Mouse (Mus musculus): ENCODE results near the gene Igf1r. TPM values are rescaled to one million over a fixed set of nuclear protein-coding genes. Genes with fewer than 3 reads are reported as not detected.
A peak's percentile ranks its signal among the peaks of the same experiment; 100 is the strongest.

The Igf1r gene
- total RNA-seq, 2 experiments from 2014 or later, result 49.2 to 53.4 TPM

GRCm38 (mm10) chr7:68125347-68125746, 172.7 kb downstream of the Igf1r start:
- no peak for DNase-seq

DNA sequence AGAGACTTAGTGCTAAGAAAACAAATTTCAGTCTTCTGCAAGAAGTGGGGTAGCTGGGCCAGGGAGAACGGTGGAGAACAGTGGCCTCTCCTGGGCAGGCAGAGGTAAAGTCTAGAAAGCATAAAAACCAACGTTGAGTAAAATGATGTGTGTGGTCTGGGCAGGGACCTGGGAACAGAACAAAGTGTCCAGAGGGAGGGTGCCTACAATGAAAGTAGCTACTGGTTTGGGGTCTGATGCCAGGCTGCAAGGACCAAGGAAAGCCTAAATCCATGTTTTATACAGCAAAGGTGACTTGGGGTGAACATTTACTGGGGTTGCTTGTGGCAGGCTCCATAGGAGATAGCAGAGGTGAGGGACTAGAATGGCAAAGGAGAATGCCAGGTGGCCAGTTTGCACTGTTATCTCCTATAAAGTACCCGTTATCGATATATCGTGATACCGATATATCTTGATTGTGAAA, 175.2 kb downstream of the Igf1r start:
- DNase-seq, result peak; percentile 60

DNA sequence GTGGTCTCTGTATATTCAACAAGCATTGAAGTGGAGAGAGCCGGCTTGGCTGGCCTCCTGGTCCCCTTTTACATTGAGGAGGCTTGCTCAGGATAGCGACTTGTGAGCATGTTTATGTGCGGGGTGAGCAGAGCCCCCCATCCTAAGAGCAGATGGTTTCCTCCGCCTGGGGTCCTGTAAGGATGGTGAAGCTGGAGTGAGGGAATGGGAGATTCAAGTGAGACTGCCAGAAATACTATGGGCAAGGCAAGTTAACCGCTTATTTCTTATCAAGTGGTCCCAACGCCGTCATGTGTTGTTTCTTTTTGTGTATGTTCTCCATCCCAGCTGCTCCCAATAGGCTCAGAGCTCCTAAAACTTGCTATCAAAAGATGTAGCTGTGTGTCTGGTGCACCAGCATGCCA, 175.6 kb downstream of the Igf1r start:
- no peak for DNase-seq

- peak; percentile 98 for DNase-seq
These were observed 176.5 kb downstream of the Igf1r start for GRCm38 (mm10) chr7:68129077-68129511.

GRCm38 (mm10) chr7:68129546-68130253, 177.1 kb downstream of the Igf1r start:
- DNase-seq, result peak; percentile 92

GRCm38 (mm10) chr7:68130950-68131580, 178.4 kb downstream of the Igf1r start:
- no peak for DNase-seq

- DNase-seq, result no peak
These were observed 181.1 kb downstream of the Igf1r start for GRCm38 (mm10) chr7:68133679-68134078.

DNA sequence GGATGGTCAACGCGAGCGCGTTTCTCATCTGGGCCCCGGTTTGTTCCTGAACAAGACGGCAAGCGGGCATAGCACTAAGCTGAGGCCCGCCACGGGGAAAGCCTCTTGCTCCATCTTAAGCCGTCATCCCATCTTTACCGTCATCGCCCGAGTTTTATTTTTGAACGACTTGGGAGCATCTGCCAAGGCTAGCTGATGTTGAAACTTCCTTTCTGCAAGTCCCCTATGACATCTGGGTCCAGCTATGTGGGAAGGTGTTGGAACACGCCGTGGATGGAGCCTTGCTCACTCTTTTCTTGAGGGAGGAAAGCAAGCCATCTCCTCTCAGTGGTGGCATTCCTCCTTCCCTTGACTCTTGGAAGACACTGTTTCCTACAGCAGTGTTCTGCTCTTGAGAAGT, 182.3 kb downstream of the Igf1r start:
- peak; percentile 22 for DNase-seq

GRCm38 (mm10) chr7:68136056-68136455, 183.4 kb downstream of the Igf1r start:
- no peak for DNase-seq

DNA sequence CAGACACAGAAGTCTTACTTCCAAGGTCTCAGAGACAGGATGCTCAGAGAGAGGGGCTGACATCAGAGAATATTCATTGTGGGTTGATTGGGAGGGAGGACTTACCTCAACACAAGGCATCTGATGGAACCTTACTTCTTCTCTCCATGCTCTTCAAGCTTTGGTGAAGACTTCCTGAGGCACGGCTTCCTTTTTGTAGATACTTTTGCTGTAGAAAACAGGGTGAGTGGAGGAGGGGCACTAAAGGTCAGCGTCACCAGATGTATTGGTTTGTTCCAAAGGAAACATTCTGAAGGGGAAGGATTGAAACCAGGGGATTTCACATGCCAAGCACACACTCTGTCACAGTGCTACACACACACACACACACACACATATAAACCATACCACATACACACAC, 186.8 kb downstream of the Igf1r start:
- no peak for DNase-seq

DNA sequence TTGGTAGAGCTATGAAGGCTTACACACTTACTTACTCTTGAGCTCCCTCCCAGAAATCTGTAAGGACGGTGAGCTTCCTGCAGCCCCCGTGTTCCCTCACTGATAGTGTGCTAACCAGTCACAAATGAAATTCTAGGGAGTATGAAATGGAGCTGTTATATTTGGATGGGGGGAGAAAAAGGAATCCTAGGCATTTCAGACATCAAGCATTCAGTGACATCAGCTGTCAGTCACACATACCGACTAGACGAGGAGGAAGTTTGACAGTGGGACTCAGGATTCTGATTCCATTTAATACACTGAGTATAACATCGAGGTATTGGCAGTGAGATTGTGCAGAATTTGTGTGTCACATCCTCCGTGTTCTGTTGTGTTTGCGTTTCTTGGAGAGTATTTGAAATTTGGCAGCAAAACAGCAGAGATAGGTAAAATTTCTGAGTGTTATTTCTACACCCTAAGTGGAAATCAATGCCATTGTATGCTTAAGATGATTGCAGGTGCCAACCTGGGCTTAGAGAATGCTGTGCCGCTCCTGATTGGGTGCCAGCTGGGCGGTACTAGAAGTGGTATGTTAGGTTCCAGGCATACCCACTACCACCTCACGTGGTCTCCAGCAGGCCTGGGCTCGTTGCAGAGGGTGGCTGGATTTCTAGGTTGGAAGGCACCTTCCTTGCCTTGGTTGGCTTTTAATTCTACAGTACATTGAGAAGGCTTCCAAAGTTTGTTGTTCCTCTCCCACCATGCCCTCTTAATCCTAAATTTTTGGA, 187.6 kb downstream of the Igf1r start:
- no peak for DNase-seq

DNA sequence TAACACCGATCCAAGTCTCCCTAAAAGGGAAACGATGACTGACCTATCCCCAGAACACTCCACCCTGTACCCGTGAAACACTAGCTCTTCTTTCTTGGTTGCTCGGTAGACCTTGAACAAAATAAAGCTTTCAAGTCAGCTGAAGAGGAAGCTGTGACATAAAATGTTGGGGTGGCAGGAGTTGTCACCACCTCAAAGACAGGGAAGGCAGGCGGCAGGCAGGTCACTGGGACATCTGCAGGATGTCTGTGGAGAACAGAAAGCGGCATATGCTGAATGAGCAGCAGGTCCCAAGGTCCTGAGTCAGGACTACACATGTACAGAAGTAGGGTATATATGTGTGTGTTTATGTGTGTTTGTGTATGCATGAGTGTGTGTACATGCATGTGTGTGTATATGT, 191.6 kb downstream of the Igf1r start:
- DNase-seq, result no peak

GRCm38 (mm10) chr7:68148297-68149048, 195.8 kb downstream of the Igf1r start:
- no peak for DNase-seq

DNA sequence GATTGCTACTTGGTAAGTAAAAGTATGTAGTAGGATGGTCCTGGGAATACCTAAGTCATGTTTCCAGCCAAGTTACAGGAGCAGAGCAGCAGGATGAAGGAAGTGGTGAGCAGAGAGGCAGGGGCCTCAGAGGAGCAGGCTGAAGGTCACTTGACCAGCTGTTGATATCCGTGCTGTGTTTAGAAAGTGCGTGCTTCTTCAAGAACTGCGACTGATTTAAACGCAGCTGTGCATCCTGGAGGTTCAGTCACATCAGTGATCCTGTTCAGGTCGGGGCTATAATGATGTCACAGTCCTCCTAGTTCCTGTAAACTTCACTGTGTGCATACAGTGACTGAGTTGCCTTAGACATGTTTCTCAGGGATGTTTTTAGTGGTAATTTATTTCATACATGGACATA, 199.3 kb downstream of the Igf1r start:
- no peak for DNase-seq

DNA sequence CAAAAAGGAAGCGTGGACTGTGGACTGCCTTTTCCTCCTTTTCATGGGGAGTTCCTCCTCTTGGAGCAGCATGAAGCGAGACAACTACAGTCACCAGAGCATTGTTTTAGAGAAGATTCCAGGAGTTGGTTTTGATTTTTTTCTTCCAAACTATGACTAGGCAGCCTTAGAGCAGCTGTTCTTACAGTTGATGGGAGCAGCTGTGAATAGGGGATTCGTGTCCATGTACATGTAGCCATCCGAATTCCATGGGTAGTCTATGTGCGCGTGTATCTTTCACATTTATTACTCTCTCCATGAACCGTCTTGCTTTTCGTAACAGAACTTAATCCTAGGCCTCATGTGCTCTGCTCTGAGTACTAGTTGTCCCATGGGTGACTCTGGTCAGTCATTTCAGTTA, 199.8 kb downstream of the Igf1r start:
- DNase-seq, result no peak

DNA sequence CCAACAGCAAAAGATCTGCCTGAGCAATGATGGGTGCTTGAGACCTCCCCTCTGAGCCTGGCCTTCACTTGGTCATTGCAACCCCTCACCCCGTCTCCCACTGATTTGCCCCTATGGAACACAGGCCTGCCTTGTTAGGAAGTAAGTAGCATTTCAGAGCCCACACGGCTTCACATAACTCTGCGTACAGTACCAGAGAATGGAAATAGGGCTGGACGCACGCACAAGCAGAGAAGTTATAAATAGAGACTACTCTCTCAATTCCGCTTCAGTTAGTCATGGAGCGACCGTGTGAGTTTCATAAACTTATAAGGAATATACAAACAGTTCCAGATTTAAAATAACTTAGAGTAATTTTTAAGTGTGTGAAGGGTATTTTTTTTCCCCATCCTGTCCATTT, 200.6 kb downstream of the Igf1r start:
- no peak for DNase-seq

DNA sequence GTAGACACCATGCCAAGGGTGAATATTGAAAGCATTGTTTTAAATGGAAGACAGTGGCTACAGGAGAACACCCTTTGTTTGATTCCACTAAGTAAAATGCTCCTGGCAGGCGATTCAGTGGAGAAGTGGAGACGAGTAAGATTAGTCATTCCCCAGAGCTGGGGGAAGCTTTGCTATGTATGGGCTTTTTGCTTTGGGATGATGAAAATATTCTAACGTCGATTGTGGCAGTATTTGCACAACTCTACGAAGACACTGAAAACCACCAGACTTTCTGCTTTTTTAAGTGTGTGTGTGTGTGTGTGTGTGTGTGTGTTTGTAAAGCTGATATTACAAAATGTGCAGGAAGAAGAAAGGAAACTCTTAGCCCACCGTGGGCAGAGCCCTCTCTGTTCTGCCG, 202.0 kb downstream of the Igf1r start:
- DNase-seq, result no peak

DNA sequence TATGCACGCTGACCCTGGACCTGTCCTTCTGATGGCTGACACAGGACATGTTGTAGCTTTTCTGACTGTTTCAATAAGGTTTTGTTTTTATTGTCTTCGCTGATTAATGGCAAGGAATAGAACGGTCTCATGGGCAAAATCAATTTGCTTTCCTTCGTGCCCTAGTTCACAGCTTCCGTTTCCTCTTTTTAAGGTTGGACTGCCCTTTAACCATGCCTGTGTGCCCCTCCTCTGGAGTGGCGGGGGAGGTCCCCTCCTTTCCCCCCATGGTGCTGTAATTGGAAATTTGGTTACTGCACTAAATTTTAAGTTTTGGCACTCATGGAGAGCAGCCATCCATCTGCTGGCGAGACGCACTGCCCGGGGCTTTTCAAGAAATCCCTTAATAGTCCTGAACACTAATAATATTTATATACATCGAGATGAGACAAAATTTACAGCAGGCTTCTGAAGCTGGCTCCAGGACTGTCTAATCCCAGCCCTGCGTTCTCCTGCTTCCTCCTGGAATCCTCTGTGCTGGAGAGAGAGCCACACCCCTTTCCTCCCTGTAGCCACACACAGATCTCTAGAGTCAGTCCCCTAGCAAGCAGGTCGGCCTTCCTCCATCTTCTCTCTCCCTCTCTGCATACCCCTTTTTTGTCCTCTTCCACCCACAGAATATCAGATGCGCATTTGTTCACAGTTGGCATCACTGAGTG, 207.6 kb downstream of the Igf1r start:
- no peak for DNase-seq

DNA sequence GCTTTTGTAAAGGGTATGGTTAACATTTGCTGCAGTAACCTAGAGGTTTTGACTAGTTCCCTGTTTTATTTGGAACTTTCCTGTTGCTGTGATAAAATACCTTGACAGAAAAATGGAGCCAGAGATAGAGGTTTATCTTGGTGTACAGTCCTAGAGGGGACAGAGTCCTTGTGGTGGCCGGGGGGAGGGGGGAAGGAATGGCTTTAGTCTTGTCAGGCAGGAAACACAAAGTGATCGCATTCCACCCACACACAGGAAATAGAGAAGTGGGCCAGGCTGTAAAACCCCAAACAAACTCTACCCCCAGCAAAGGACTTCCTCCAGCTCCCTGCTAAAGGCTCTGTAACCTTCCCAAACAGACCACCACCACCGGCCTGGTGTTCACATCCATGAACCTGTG, 211.4 kb downstream of the Igf1r start:
- DNase-seq, result no peak

DNA sequence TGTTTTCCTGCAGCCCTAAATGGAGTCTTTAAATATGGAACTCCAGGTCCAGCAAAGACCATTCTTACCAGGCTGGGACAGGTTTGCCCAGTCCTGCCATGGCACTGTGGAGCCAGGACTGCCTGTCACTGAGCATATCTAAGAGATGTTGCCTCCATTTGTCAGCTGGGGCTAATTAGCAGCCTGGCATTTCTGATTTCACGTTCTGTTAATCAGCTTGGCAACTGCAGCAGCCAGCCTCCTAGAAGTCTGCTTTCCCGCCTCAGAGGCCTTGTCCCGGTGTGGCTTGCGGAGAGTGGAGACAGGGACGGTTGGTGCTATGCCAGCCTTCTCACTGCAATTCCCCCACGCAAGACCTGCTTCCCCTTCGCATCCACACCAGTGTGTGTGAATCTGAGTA, 220.1 kb downstream of the Igf1r start:
- no peak for DNase-seq

DNA sequence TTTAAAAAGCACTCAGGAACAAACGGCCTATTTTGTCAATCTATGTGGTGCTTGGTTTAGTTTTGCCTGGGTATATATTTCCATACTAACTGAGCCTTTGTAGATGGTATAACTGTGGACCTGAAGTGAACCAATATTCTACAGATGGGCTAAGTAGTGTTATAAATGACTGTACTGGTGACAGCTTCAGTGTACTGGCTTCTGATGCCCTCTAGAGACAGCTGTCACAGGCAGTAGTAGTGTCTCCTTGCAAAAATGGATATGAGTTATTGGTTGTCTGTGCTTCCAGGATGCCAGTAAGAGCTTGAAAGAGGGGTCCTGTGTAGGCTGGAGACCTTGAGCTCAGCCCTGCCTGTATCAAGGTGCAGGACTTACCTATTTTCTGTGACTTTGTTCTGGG, 227.0 kb downstream of the Igf1r start:
- no peak for DNase-seq

- DNase-seq, result no peak
These were observed 228.5 kb downstream of the Igf1r start for GRCm38 (mm10) chr7:68181104-68181503.
